ENCODE assay signal across 30 mouse cellular contexts in genomic region chr7:83571077-83571476, GRCm38 (mm10). TPM values are rescaled to one million over a fixed set of nuclear protein-coding genes. Genes with fewer than 3 reads are reported as not detected.
DNase-seq lines count a peak whose midpoint lies in the region; ATAC-seq and TF ChIP-seq lines count a peak whose summit lies in the region.
"Had no signal": no experiment of that assay in that cellular context is flagged by ENCODE, and none has a peak within 500 bp of the region (broad histone marks: within the 10 kb centered on the region; RNA-seq: fewer than 3 reads in every experiment).

No protein-coding gene starts in this region.

- H3K27me3 ChIP-seq in liver, adult 2 months (ENCODE audit: control insufficient read depth, insufficient read depth, low read length): no peaks in the 10 kb centered on the region
- H3K27me3 ChIP-seq in liver, embryonic 12.5 days (replicated peaks): no peaks in the 10 kb centered on the region
- no peaks in the 10 kb centered on the region for H3K27me3 ChIP-seq in stomach, postnatal 0 days (ENCODE audit: control insufficient read depth, insufficient read depth, low read length)
- H3K27me3 ChIP-seq: heart, embryonic 12.5 days; hindbrain, embryonic 15.5 days; limb, embryonic 12.5 days; midbrain, embryonic 15.5 days; neural tube, embryonic 12.5 days had no signal

- H3K79me2 ChIP-seq in liver, adult 2 months (ENCODE audit: control insufficient read depth, insufficient read depth, low read length): no peaks in the 10 kb centered on the region

- H3K9me3 ChIP-seq in liver, embryonic 12.5 days (replicated peaks): no peaks in the 10 kb centered on the region
- no peaks in the 10 kb centered on the region for H3K9me3 ChIP-seq in stomach, postnatal 0 days (ENCODE audit: control insufficient read depth, low read length)
- H3K9me3 ChIP-seq: heart, embryonic 12.5 days; hindbrain, embryonic 10.5 days; hindbrain, embryonic 15.5 days; limb, embryonic 12.5 days; midbrain, embryonic 15.5 days; neural tube, embryonic 12.5 days had no signal

- no peak for TF ChIP-seq CTCF in liver, adult 2 months (IDR thresholded peaks at IDR 0.05; ENCODE audit: low read depth, low read length)
- TF ChIP-seq CTCF in stomach, postnatal 0 days (IDR thresholded peaks at IDR 0.05; ENCODE audit: low read depth): peak; percentile 13; the same call in 1 of the 2 replicates

- no peak overlapping the region for H3K27ac ChIP-seq in liver, adult 2 months (replicated peaks; ENCODE audit: insufficient read depth, low read depth, low read length)
- no peak overlapping the region for H3K27ac ChIP-seq in liver, embryonic 12.5 days
- H3K27ac ChIP-seq in stomach, postnatal 0 days (replicated peaks): no peak overlapping the region
- H3K27ac ChIP-seq: heart, adult 2 months; hindbrain, embryonic 10.5 days; hindbrain, embryonic 15.5 days; limb, embryonic 12.5 days; midbrain, embryonic 15.5 days; neural tube, embryonic 12.5 days had no signal

- no peak overlapping the region for H3K4me3 ChIP-seq in liver, adult 2 months (ENCODE audit: insufficient read depth, low read depth, low read length)
- H3K4me3 ChIP-seq in liver, embryonic 12.5 days: no peak overlapping the region
- no peak overlapping the region for H3K4me3 ChIP-seq in stomach, postnatal 0 days (ENCODE audit: low read depth, low read length)
- H3K4me3 ChIP-seq: heart, adult 2 months; heart, embryonic 12.5 days; hindbrain, embryonic 10.5 days; hindbrain, embryonic 15.5 days; limb, embryonic 12.5 days; midbrain, embryonic 15.5 days; myocyte; neural tube, embryonic 12.5 days had no signal

- H3K9ac ChIP-seq in liver, adult 2 months (ENCODE audit: low read depth, low read length): no peak overlapping the region
- H3K9ac ChIP-seq in liver, embryonic 12.5 days: no peak overlapping the region
- H3K9ac ChIP-seq in stomach, postnatal 0 days (ENCODE audit: low read length): no peak overlapping the region
- H3K9ac ChIP-seq: heart, embryonic 12.5 days; hindbrain, embryonic 15.5 days; limb, embryonic 12.5 days; liver, postnatal 0 days; midbrain, embryonic 15.5 days; neural tube, embryonic 12.5 days had no signal

- no peak for TF ChIP-seq POLR2A in liver, adult 2 months (IDR thresholded peaks at IDR 0.05; ENCODE audit: extremely low read depth, insufficient read depth, low read length)

- H3K4me1 ChIP-seq in liver, adult 2 months (ENCODE audit: control insufficient read depth, insufficient read depth, low read length): no peaks in the 10 kb centered on the region
- no peaks in the 10 kb centered on the region for H3K4me1 ChIP-seq in liver, embryonic 12.5 days
- H3K4me1 ChIP-seq in stomach, postnatal 0 days (replicated peaks; ENCODE audit: control insufficient read depth, insufficient read depth): no peaks in the 10 kb centered on the region
- H3K4me1 ChIP-seq: heart, embryonic 12.5 days; hindbrain, embryonic 15.5 days; midbrain, embryonic 15.5 days; neural tube, embryonic 12.5 days had no signal

- no peak for ATAC-seq in liver, embryonic 12.5 days
- ATAC-seq in common myeloid progenitor, adult 5-6 weeks (replicated peaks; ENCODE audit: low read depth, poor library complexity, severe bottlenecking): peak; percentile 54
- peak; percentile 57 for ATAC-seq in megakaryocyte, adult 5-6 weeks (ENCODE audit: poor library complexity, severe bottlenecking)
- no peak for ATAC-seq in stomach, postnatal 0 days (ENCODE audit: low FRiP score, low TSS enrichment)
- no peak for ATAC-seq in megakaryocyte-erythroid progenitor cell, adult 5-6 weeks (replicated peaks; ENCODE audit: low FRiP score, low TSS enrichment, poor library complexity, severe bottlenecking)
- ATAC-seq: CD4-positive, CD25-positive, alpha-beta regulatory T cell, adult 4 months; forebrain, embryonic 14.5 days; inflammation-experienced regulatory T-cells, adult 6 months; liver, postnatal 0 days; midbrain, embryonic 15.5 days had no signal

- DNase-seq in liver, adult 2 months (ENCODE audit: extremely low read depth, low read depth, low spot score): peak; percentile 14
- DNase-seq in stomach, postnatal 0 days (ENCODE audit: low spot score): no peak
- no peak for DNase-seq in left cerebral cortex, adult 9 months (ENCODE audit: low spot score in 2 of 2)
- DNase-seq: adrenal gland, adult 8-10 months; cerebellum, adult 2 months; cerebellum, postnatal 14 days; gastrocnemius, postnatal 25 days; heart, adult 2 months; kidney, adult 11 months; liver, postnatal 0 days; lung, postnatal 14 days; right cerebral cortex, adult 18-20 months; spleen, adult 18-20 months; thymus, adult 2 months; thymus, postnatal 36 days had no signal

- whole genome bisulfite sequencing in liver, adult 2 months: 43% methylated on average over 4 of the region's 4 CpGs
- WGBS in liver, embryonic 12.5 days (ENCODE audit: insufficient replicate concordance): 16% methylated on average over 4 of the region's 4 CpGs
- 31% methylated on average over 4 of the region's 4 CpGs for WGBS in stomach, postnatal 0 days

- TF ChIP-seq EP300 in stomach, postnatal 0 days (optimal IDR thresholded peaks at IDR 0.05): no peak

- no peaks in the 10 kb centered on the region for H3K36me3 ChIP-seq in liver, adult 2 months (ENCODE audit: control insufficient read depth, insufficient read depth, low read length)
- H3K36me3 ChIP-seq in liver, embryonic 12.5 days: no peaks in the 10 kb centered on the region
- no peaks in the 10 kb centered on the region for H3K36me3 ChIP-seq in stomach, postnatal 0 days (ENCODE audit: control insufficient read depth, insufficient read depth, low read length)
- H3K36me3 ChIP-seq: heart, embryonic 12.5 days; hindbrain, embryonic 10.5 days; hindbrain, embryonic 15.5 days; limb, embryonic 12.5 days; midbrain, embryonic 15.5 days; neural tube, embryonic 12.5 days had no signal

- no peak overlapping the region for H3K4me2 ChIP-seq in liver, embryonic 12.5 days
- no peak overlapping the region for H3K4me2 ChIP-seq in stomach, postnatal 0 days (replicated peaks; ENCODE audit: low read depth)
- H3K4me2 ChIP-seq: heart, embryonic 12.5 days; hindbrain, embryonic 15.5 days; limb, embryonic 12.5 days; liver, embryonic 11.5 days; midbrain, embryonic 15.5 days; neural tube, embryonic 12.5 days had no signal

RNA-seq across cellular contexts. Expression of gene Tmc3, which starts 13.7 kb away (rescaled TPM):
- total RNA-seq in liver, adult 2 months (2014; rRNA removed): 0.20 and 0.28 TPM in 2 replicates
- 0.06 and 0.15 TPM in 2 replicates for polyA plus RNA-seq in liver, adult 2 months (2012; rRNA removed)
- 0.23 and 0.46 TPM in 2 replicates for polyA plus RNA-seq in liver, embryonic 12.5 days (2016; fragmentation: Nextera tagmentation; extraction: Ambion mirVana)
- total RNA-seq in common myeloid progenitor, adult 5-6 weeks (2017): 0.69 TPM in 1 of 2 replicates, not detected in the other
- 0.07 TPM in 1 of 2 replicates, not detected in the other for total RNA-seq in megakaryocyte, adult 5-6 weeks (2015)
- 0.20 TPM in 1 of 2 replicates, not detected in the other for total RNA-seq in megakaryocyte, adult 5-6 weeks (2017)
- 1.1 and 1.2 TPM in 2 replicates for polyA plus RNA-seq in stomach, postnatal 0 days (2015; fragmentation: Nextera tagmentation; extraction: Ambion mirVana)
- 0.42 and 0.77 TPM in 2 replicates for total RNA-seq in megakaryocyte-erythroid progenitor cell, adult 5-6 weeks (2014; fragmentation: Nextera tagmentation)
- 0.19 and 0.72 TPM in 2 replicates for total RNA-seq in megakaryocyte-erythroid progenitor cell, adult 5-6 weeks (2017)

Comparison
In these comparisons a context has a peak if more than half of its experiments do, and no peak if none do; other contexts are left out.
1. ATAC-seq: peak in common myeloid progenitor, adult 5-6 weeks (single experiment) and megakaryocyte, adult 5-6 weeks (single experiment); none in liver, embryonic 12.5 days (single experiment), stomach, postnatal 0 days (single experiment) and megakaryocyte-erythroid progenitor cell, adult 5-6 weeks (single experiment).